Mouse (Mus musculus) NIH3T3 (cell line): ENCODE data around the gene Rftn1.

Experiments used
- DNase-seq: peaks from one replicate; pipeline ENCODE4 v3.0.0-alpha.2; 2012; ENCODE audit warnings: low read depth

The Rftn1 gene

DNA sequence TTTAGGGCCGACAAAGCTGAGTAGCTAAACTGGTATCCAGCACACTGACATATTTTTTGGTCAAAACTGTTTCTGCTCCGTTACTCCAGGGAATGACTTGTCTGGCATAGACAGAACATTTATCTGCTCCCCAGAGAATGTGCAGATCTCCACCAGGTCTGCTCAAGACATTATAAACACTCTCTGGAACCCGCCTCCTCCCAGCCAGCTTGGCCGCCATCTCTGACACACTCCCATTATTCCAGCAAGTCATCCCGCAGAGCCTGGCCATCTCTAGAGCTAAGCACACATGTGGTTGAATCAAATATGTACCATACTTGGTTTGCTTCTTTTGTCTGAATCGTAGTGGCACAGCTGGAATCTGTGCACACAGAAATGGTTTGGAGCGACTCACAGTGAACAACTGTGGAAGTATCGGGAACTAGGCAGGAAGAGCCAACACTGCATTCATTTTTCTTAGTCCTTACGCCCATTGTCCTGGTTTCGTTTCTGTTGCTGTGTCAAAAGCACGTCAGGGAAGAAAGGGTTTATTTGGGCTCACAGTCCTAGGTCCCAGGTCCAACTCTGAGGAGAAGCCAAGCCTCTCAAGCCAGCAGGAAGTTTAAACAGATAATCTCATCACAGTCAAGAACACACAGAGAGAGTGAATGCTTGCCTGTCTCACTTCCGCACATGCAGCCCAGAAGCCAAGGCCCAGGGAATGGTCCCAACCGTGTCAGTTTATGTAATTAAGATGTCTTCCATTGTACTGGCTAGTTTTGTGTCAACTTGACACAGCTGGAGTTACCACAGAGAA is 126.4 kb downstream of the Rftn1 start:
- DNase-seq, result no peak

- DNase-seq, result no peak
Observed at GRCm38 (mm10) chr17:50062649-50063048, 127.8 kb downstream of the Rftn1 start.

GRCm38 (mm10) chr17:50061446-50061845 is 129.0 kb downstream of the Rftn1 start:
- DNase-seq, result no peak

GRCm38 (mm10) chr17:50060220-50060619 is 130.3 kb downstream of the Rftn1 start:
- DNase-seq, result no peak

DNA sequence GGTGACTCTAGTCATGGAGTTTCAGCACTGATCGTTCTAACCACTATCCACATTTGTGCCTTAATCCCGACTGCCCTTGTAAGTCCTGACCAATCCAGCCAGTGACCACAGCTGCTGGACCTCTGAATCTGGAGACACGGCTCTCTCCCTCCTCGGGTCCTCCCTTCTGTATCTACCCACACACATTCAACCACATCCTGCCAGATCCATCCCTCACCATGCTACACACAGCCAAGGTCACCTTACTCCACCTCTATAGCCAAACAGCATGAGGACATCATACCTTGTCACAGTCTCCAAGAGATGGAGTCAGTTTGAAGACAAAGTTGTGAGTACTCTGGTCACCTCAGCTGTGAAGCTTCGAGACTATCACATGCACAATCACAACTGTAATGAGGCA is 131.1 kb downstream of the Rftn1 start:
- no peak for DNase-seq

DNA sequence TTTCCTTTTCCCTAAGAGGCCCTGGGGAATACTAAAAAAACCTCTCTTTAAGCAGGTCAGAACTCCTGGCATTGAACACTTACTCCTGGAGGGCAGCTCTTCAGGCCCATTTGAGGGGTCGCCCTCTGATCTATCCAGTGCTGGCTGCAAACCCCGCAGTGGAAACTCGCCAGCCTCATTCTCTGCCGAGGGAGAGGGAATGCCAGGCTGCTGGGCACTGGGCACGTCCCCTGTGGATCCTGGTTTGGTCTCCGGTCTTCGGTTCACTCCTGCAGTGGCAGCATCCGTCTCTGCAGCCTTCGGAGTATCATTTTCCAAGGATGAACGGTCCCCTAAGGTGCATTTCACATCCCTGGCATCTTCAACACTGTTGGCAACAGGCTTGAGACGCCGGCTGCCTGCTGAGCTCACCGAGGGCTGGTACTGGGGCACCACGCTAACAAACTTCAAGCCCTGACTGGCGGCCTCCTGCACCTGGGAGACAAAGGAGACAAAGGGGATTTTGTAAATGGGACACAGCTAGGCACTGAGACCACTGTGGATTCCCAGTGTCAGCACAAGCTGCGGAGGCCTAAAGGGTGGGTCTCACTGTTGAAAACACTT is 135.2 kb downstream of the Rftn1 start:
- no peak for DNase-seq

GRCm38 (mm10) chr17:50054586-50054985 is 135.9 kb downstream of the Rftn1 start:
- no peak for DNase-seq

DNA sequence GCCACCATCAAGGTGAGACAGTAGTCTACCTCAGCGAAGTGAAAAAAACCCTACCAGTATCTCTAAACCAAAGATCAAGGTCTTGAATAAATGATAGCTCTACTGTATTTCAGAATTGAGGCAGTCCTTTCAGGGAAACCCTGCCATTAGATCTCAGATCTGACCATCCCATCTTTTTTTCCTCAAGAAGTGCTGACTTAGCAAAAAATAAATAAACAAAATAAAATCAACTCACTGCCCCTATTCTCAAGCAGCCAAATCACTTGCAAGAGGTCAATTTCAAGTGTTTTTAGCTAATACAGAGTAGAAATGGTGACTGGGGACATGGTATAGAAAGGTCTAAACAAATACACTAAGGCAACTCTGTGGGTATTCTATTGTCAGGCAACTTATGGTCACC is 136.5 kb downstream of the Rftn1 start:
- DNase-seq, result no peak

DNA sequence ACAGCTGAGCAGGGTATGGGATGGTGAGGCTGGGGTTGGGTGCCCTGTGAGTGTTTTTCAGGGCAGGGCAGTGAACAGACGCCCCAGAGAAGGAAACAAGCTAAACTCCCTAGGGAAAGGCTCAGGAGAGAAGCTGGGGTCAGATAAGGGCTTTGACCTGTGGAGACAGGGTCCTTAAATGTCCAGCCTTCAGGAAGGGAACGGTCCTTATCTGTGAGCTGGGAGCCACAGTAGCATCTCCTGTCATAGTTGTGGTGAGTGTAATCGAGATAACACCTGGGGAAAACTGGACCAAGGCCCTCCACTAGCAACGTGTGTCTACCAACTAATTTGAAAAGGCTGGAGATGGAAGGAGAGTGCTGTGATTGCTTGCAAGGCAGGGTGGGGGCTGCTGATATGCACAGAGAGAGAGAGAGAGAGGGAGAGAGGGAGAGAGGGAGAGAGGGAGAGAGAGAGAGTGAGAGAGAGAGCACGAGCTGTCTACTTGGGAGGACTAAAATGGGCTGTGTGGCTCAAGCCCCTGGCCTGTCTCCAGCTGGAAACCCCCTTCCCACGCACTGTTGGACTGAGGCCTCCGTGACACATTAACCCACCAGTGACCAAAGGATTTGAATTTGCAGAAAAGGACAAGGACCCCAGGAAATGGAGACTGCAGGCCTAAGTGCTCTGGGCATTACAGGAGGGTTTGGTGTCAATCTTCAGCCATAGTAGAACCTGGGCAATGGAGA is 137.6 kb downstream of the Rftn1 start:
- no peak for DNase-seq

DNA sequence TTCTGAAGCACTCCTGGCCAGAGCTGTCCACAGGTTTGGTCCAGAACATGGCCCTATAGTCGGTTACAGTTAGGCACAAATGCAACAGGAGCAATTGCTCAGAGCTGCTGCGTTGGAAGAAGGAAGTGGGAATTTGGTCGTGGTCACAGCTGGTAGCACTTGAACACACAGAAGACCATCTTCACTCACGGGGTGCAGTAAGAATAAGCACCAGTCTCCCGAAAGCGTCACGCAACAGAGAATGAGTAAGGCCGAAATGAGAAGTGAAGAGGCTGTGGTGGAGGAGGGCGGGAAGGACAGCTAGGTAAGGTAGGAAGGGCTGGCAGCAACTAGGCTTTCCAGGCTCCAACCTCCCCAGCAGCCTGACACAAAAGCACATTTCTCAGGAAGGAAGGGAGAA is 140.0 kb downstream of the Rftn1 start:
- DNase-seq, result no peak

GRCm38 (mm10) chr17:50048209-50048608 is 142.3 kb downstream of the Rftn1 start:
- no peak for DNase-seq

GRCm38 (mm10) chr17:50047182-50047581 is 143.3 kb downstream of the Rftn1 start:
- no peak for DNase-seq

DNA sequence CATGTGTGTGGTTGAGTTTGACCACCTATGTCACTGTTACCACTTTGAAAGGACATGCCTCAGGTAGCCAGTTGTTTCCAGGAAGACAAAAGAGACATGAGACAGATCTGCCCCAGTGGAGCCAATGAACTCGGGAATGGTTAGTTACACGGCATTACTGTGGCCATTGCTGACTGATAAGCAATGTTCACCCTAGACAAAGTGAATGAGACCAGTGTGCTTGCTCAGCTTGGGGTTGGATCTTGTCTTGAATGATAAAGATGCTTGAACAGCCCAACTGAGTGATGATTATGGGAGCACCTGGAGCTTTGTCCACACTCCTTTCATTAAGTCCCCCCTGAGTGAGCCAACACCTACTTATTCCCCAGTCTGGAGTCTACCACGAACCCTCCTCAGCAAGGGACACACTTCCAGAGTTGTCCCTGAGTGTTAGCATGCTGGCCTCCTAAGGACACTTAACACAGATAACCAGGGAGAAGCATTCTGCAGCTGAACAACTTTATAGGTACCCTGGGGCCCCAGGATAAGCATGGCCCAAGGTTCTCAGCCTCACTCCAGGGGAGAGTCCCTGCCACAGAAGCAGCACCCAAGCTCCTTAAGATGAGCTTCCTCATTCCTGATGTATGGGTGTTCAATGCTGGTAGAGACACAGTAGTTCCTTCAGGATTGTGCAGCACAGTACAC is 149.6 kb downstream of the Rftn1 start:
- DNase-seq, result no peak

DNA sequence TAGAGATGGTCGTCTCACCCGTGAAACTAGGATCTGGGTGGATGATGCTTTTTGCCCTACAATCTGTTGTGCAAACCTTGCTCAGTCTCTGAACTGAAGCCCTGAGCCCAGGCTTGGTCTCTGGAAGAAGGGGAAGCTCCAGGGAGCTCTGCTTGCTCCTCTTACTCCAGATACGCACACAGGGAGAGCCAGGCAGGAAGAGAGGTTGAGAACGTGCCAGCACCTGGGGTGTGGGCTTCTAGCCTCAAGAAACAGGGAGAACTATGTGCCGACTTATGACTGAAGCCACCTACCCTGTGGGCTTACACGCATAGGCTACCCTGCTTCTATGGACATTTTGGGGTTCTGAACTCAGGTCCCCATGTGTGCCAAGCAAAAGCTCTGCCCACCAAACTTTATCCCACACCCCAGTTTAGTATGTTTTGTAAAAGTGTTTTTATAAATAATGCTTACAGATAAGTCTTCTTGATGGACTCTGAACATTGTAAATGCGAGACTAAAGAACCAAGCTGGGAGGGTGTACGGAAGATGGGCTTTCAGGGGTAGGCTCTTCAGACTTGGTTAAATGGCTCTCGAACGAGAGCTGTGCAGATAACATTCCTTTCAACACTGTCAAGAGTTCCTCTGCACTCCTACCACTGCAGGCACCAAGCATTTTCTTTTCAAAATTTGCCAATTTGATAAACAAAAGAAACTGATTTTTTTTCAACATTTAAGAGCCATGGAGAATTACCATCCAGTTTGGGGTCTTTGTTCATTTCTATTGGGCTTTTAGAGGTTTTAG is 152.4 kb downstream of the Rftn1 start:
- no peak for DNase-seq

- no peak for DNase-seq
Observed at GRCm38 (mm10) chr17:50037416-50037815, 153.1 kb downstream of the Rftn1 start.

- DNase-seq, result no peak
Observed at GRCm38 (mm10) chr17:50036751-50037385, 153.6 kb downstream of the Rftn1 start.

DNA sequence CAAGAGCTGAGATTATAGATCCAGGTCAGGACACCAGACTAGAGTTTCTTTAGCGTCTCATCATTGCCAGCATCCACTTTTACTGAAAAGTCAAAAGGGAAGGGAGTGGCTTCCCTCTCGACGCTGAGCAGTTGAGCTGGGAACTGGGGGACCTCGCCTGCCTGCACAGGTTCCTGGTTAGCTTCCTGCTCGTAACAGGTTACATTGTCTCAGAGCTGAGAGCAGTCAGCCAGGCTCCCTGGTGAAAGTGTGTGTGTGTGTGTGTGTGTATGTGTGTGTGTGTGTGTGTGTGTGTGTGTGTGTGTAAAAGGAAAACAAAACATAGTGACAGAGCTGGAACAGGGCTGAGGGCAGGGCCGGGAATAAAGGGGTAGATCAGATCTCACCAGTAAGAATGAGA is 156.8 kb downstream of the Rftn1 start:
- no peak for DNase-seq

DNA sequence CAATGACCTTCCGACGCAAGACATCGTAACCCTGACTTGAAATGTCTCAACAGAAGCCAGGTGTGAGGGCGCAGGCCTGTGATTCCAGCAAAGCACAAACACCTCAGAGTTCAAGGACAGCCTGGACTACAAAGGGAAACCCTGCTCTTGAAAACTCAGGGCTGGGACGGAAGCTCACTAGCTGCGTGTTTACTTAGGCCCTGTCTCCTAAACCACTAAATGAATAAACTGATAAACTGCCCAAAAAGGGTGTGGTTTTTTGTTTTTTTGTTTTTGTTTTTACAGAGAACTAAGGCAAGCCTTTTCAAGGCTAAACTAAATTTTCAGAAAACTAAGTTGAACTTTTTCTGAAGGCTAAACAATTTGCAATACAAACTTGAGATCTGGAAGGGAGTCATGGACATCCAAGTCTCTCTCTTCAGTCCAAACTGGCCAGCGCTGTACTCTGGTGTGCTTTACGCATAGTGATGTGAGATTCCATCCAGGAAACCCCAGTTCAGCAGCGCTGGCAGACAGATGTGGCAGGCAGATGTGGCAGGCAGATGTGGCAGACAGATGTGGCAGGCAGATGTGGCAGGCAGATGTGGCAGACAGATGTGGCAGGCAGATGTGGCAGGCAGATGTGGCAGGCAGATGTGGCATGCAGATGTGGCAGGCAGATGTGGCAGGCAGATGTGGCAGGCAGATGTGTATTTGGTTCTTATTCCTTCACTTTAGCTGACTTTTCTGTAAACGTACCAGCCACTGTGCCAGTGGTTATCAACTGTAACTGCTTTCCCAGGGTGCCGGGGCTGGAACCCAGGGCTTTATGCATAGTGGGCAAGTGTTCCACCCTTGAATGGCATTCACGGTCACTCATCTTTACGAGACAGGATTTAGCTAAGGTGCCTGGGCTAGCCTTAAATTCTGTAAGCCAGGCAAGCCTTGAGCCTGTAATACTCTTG is 158.7 kb downstream of the Rftn1 start:
- no peak for DNase-seq

DNA sequence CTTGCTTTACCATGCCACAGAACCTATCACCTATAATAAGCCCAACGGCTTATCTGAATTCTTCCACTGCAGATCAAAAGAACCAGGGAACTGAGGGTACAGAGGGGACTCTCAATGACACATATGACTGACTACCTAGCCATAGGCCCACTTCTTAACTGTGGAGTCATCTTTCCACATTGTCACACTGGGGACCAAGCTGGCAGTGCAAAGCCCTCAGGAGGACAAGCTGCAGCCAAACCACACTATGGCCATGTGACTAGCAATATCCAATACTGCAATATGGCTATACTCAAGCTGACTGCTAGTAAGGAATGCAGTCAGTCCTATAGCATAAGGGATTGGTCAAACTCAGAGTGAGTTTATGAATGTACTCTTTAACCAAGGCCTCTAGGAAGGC is 164.8 kb downstream of the Rftn1 start:
- no peak for DNase-seq

GRCm38 (mm10) chr17:50025173-50025626 is 165.3 kb downstream of the Rftn1 start:
- no peak for DNase-seq
